Mouse (Mus musculus): ENCODE results near the gene Plppr3.

The Plppr3 gene

DNA sequence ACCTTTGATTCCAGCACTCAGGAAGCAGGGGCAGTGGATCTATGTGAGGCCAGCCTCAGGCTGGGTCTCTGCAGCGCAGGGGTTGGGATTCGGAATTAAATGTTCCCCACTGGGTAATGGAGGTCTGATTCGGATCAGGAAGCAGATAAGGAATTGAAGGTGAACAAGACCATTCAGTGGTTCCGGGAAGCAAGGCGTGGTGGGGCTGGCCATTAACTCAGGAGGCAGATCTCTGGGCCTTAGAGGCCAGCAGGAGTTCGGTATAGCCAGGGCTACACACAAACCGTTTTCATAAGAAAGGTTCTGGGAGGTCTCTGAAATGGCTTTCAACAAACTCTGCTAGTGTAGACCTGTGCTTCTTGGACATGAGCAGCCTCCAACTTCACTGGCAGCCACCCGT lies 21.6 kb downstream of the Plppr3 start:
- no peak for DNase-seq (ENCODE audit: low spot score in 2 of 2)

- peak; percentile 26 to 40 for DNase-seq (ENCODE audit: low spot score in 2 of 2)
Observed at GRCm38 (mm10) chr10:79852107-79852789, 22.2 kb downstream of the Plppr3 start.

GRCm38 (mm10) chr10:79851653-79852052 lies 22.8 kb downstream of the Plppr3 start:
- peak in 1 of 2 experiments; percentile 19 for DNase-seq (ENCODE audit: low spot score in 2 of 2)

DNA sequence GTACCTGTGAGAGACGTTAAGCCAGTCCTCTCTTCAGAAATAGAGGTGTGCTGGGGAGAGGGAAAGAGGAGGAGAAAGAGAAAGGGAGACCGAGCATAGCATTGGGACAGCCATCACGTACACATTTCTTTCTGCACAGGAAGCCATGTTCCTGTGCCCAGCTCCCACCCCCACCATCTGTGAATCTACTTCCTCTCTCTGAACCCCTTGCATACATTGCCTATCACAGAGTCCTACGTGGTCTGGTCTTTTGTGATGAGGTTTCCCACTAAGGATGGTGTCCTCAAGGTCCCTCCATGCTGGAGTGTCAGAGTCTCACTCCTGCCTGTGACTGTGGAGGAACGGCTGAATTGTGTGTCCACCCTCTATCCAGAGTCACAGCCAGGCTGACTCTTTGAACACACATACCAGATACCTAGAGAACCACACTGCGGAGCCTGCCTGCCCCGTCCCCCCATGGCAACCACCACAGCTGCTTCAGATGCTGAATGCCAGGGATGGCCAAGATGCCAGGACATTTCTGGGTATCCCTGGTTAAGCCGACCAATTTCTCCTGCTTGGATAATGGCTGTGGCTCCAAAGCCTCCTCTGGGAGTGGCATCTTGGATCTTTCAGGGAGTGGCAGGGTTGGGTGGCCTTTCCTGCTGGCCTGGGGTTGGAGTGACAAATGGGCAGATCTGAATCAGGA lies 24.3 kb downstream of the Plppr3 start:
- DNase-seq (ENCODE audit: low spot score in 2 of 2) = peak in 1 of 2 experiments; percentile 21

DNA sequence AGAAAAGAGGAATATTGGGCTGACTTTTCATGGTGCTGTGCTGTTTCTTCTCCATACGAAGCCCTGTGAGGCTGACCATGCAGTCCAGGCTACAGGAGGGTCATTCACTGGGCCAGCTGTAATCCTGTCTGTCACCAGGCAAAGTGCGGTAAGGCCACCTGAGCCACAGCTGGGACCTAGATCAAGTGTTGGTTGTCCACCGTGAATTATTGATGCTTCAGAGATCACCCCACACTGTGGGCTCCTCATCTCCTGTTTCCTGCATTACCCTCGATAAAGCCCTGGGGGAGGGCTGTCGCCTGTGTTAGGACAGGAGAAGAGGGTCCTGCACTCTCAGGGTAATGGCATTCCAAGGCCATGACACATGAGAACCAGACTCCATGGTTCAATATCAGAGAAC lies 27.9 kb downstream of the Plppr3 start:
- no peak for DNase-seq (ENCODE audit: low spot score in 2 of 2)

- DNase-seq (ENCODE audit: low spot score in 2 of 2) = peak in 1 of 2 experiments; percentile 46
Observed at GRCm38 (mm10) chr10:79843476-79843875, 31.0 kb downstream of the Plppr3 start.

DNA sequence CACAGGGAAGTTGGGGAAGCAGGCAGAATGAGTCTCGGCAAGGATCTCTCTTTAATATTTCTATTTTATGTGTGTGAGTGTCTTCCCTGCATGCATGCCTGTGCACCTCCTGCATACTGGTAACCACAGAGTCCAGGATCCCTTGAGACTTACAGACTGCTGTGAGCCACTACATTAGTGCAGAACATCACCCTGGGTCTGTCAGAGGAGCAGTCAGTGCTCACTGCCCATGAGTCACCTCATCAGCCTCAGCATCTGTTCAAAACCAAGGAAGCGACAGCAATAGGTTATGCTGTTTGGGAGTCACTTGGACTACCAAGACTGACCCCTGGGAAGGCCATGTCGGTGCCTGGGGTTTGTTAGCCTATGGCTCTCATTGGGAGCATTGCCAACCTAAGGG lies 32.1 kb downstream of the Plppr3 start:
- DNase-seq (ENCODE audit: low spot score in 2 of 2) = no peak

GRCm38 (mm10) chr10:79840644-79841551 lies 33.5 kb downstream of the Plppr3 start:
- DNase-seq (ENCODE audit: low spot score in 2 of 2) = peak; percentile 79 to 90

DNA sequence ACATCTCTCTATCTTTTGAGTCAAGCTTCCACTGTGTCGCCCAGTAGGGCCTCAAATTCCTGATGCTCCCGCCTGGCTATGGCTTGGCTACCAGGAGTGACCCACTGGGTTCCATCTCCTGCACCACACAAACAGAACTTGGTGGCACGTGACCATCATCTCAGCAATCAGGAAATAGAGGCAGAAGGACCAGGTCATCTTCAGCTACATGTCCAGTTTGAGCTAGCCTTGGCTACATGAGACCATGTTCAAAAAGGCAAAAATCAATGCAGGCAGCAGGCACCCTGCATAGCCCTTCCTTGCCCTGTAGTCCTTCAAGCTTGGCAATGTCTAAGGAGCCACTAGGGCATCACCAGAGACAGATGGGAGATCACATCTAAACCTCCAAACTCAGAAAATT lies 34.3 kb downstream of the Plppr3 start:
- DNase-seq (ENCODE audit: low spot score in 2 of 2) = no peak

GRCm38 (mm10) chr10:79838151-79838550 lies 36.3 kb downstream of the Plppr3 start:
- DNase-seq (ENCODE audit: low spot score in 2 of 2) = peak in 1 of 2 experiments; percentile 19

DNA sequence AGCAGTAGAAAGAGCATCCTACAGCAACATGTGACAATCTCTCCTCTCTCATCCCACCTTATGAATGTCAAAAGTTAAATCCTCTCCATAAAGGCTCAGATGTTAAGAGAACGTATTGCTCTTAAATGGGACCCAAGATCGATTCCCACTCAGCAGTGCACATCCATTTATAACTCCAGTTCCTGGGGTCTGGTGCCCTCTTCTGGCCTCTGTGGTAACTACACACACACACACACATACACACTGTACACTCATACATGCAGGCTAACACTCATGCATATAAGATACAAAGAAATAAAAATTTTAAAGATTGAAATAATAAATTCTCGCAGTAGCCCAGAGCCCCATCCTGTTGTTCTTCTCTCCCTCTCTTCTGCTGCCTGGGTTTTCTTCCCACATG lies 37.5 kb downstream of the Plppr3 start:
- no peak for DNase-seq (ENCODE audit: low spot score in 2 of 2)

DNA sequence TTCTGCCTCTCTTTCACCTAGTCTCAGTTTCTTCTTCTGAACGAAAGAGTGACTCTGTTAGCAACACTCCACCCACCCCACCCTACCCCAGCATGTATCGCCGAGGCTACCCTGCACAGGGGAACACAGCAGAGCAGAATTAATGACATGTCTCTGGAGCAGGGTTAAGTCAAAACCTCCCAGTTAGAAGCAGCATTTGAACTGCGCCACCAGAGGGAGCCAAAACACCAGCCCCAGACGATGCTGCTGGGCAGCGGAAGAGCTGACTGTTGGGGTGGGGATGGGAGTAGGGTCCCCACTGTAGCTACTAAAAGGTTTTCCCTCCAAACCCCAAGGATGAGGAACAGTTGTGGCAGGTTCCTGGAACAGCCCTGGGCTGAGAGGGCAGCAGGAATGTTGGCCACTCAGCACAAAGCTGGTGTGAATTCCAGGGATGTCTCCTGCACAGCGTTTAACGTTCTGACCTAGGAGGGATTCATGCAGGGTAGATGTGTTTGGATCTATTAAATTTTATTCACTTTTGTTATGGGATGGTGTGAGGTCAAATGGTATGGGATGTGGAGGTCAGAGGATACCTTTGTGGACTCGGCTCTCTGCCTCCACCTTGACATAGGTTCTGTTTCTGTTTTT lies 39.5 kb downstream of the Plppr3 start:
- DNase-seq (ENCODE audit: low spot score in 2 of 2) = peak in 1 of 2 experiments; percentile 85

DNA sequence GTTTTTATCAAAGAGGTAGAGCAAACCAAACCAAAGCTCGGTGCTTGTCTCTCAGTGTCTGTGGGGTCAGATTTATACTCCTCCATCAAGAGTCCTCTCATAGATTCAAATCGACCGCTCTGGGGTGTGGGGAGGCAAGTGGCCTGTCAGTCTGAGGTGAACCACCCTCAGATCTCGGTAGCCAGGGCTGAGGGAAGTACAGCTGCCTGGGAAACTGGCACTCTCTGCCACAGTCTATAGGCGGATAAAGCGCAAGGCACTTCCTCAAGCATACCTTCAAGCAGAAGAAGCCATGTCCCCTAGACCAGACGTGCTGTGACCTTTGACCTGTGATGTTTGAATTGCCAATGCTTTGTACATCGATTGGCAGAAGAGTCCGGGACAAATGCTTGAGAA lies 41.6 kb downstream of the Plppr3 start:
- DNase-seq (ENCODE audit: low spot score in 2 of 2) = no peak

DNA sequence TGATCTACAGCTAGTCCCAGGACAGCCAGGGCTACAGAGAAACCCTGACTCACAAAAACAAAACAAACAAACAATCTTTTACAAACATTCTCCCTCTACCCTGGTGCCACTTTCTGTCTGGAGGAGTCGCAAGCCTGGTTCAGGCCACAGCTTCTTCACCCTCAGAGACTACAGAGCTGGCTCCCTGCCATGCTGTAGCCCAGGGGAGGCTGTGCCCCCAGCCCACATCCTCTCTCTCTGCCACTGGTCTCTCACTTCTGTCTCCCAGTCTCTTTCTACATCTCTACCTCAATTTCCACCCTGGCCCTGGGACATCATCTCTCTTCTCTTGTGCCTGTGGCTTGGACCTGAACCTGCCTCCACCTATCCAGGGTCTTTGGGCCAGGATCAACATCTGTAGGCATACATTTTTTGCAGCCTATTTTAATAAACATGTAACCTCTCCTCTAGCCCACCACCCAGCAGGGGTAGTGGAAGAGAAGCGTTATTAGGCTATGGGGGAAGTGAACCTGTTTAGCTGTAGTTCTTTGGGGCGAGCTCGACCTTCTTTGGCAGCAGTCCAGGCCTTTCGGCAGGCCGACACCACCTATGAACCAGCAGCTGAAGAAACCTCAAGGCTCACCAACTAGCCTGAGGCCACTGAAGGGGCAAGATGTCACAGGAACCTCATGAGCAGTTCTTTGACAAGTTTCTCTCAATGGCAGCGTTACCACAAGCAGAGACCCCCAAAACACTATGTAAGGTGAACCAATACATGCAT lies 42.2 kb downstream of the Plppr3 start:
- peak in 1 of 2 experiments; percentile 35 for DNase-seq (ENCODE audit: low spot score in 2 of 2)

- DNase-seq (ENCODE audit: low spot score in 2 of 2) = peak in 1 of 2 experiments; percentile 22
Observed at GRCm38 (mm10) chr10:79831583-79831982, 42.9 kb downstream of the Plppr3 start.

- DNase-seq (ENCODE audit: low spot score in 2 of 2) = peak in 1 of 2 experiments; percentile 22
Observed at GRCm38 (mm10) chr10:79824413-79824812, 50.0 kb downstream of the Plppr3 start.

- no peak for DNase-seq (ENCODE audit: low spot score in 2 of 2)
Observed at GRCm38 (mm10) chr10:79823011-79823410, 51.4 kb downstream of the Plppr3 start.

GRCm38 (mm10) chr10:79822372-79822771 lies 52.1 kb downstream of the Plppr3 start:
- DNase-seq (ENCODE audit: low spot score in 2 of 2) = no peak

- no peak for DNase-seq (ENCODE audit: low spot score in 2 of 2)
Observed at GRCm38 (mm10) chr10:79821731-79822130, 52.7 kb downstream of the Plppr3 start.

DNA sequence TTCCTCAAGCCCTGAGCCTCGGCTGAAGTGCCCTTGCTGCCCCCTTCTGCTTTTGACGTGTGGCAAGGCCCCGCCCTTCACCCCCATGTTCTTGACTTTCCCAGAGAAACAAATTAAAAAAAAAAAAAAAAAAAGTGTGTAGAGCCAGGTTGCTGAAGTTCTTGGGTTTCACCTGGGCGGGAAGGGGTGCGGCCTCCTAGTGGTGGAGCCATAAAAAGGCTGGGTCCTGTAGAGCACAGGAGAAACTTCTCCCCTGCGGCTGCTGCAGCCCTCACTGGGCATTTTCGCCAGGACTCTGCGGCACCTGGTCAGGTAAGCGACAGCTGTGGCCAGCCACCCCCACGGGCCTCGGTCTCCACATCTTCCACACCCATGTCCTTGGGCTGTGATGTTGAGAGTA lies 53.7 kb downstream of the Plppr3 start, which contains the start of gene Misp:
Gene Misp (plus strand): TSS at position 208 of the 400 bp plus-strand sequence.
- DNase-seq (ENCODE audit: low spot score in 2 of 2) = no peak

GRCm38 (mm10) chr10:79820277-79820676 lies 54.2 kb downstream of the Plppr3 start:
- peak in 1 of 2 experiments; percentile 20 for DNase-seq (ENCODE audit: low spot score in 2 of 2)
